Mouse (Mus musculus) frontal cortex, adult 2 months (tissue): ENCODE results near the gene Tnp2. TPM values are rescaled to one million over a fixed set of nuclear protein-coding genes. Genes with fewer than 3 reads are reported as not detected.

Source experiments
- DNase-seq, 2 experiments: peaks; one replicate each; pipeline ENCODE4 v3.0.0; 2022; ENCODE audit warnings: low spot score in 1 of 2; ENCODE audit errors: extremely low spot score in 1 of 2
- polyA plus RNA-seq: library from polyadenylated mRNA; depleted of rRNA; stranded (reverse); fragments of >200 nt; gene quantifications from 2 replicates; pipeline ENCODE4 v1.2.3, GENCODE M21; 2012; rRNA removed

Gene Tnp2
- polyA plus RNA-seq, 1 experiment = not detected

DNA sequence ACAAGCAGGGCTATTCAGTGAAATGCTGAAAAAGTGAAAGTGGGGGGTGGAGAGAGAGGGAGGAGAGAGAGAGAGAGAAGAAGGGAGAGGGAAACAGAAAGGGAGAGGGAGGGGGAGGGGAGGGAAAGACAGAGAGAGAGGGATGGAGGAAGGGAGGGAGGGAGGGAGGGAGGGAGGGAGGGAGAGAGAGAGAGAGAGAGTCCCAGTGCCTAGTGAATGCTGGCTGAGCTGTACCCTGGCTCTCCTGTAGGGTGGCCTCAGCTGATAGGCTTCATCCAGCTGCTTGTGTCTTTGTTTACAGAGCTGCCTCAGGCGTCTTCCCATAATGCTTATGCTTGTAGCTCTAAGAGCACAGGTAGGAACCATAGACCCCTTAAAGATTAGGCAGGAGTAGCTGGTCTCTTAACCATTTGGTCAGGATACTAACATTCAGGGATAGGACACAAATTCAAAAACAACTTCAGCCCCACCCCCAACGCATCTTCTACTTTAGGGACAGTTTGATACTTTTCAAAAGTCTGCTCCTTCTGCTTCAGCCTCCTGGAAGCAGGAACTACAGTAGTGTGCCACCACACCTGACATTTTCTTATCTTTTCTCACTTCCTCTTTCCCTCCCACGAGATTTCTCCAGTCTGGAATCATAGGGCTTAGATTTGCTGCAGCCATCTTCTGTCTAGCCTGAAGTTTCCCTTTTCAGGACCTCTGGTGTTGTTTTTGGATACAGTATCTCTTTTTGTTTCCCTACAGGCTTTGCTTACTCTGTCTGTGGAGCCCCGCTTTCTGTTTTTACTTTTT, 17.7 kb downstream of the Tnp2 start:
- DNase-seq = no peak

DNA sequence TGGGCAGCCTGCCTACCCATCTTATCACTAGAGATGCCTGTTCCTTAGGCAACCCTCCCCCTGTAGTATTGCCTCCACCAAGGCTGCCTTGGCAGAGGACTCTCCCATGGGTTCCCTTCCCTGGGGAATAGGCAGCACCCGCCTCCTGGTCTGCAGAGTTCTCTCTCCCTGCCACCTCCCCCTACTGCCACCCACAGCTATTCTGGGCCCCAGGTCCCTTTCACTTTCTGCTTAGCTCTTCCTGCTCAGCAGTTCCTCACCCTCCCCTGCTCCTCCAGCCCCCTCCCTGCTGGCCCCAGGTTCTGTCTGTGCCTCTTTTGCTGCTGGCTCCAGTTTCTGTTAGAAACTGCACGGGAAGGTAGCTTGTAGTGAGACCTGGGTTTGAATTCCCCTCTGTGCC, 18.8 kb downstream of the Tnp2 start:
- peak; percentile 29 to 48 for DNase-seq

DNA sequence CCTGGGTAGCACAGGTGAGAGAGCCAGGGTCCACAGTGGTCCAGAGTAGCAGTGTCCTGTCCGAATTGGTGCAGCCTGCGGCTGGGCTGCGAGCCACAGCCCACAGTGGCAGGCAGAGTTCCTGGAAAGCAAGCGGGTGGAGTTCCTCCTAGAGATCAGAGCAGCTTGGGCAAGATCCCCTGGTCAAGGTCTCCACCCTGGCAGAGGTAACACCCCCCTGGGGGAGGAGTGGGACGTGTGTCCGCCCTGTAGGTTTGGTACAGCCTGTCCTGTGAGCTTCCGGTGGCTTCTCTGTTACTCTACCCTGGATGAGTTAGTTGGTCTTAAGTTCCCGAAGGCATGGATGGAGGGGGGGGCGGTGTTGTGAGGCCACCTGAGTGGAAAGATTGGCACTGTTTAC, 19.6 kb downstream of the Tnp2 start:
- no peak for DNase-seq

DNA sequence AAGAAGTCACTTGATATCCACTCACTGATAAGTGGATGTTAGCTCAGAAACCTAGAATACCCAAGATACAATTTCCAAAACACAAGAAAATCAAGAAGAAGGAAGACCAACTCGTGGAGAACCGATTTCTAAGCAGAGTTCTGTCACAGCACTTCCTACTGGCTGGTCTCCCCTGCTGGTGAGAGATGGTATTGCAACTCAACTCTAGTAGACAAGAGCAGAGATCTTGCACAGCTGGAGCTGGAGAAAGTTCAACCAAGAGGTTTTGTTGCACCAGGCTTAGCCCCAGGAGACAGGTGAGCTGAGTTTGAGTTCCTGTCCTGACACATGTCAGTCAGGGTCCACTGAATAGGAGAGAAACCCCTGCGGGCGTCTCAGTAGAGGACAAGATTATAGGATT, 21.3 kb downstream of the Tnp2 start:
- DNase-seq = peak in 1 of 2 experiments; percentile 89

DNA sequence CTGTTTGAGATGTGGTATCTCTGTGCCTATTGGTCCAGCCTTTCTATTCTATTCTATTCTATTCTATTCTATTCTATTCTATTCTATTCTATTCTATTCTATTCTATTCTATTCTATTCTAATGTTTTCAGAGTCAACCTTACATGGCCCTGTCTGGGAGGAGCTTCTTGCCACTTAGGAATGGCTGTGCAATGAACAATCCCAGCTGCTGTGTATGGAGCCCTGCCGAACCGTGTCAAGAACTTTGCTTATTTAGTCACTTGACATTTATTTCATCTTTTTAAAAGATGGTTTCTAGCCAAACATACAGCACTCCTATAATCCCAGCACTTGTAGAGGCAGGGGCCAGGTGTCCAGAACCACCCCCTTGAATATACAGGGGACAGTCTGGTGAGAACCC, 24.1 kb downstream of the Tnp2 start:
- no peak for DNase-seq

DNA sequence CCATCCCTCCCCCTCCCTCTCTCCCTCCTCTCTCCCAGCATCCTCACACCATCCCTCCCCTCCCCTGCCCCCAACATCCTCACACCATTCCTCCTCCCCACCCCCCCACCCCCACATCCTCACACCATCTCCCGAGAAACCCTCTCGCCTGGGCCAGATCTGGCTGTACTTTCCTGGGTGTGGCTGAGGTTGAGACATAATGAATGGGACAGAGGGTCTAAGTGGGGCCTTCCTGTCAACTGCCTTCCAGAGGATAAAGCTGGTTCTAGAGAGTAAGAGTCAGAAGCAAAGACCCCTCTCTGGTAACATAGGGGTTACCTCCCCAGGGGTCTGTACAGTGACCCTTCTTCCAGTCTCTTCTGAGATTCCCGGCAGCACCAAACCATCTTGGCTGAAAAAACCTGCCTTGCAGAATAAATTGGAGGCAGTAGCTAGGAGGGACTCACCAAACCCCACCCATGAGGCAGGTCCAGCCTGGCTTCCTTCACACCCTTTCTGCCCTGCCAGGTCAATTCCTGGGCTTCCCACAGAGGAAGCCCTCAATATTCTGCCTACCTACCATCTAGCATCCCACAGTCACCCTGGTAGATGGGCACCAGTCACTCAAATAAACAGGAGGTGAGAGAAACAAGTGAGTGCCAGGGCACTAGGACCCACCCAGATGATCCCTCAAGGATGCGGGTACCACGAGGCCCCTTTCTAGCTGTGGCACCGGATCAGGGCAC, 24.8 kb downstream of the Tnp2 start:
- no peak for DNase-seq

DNA sequence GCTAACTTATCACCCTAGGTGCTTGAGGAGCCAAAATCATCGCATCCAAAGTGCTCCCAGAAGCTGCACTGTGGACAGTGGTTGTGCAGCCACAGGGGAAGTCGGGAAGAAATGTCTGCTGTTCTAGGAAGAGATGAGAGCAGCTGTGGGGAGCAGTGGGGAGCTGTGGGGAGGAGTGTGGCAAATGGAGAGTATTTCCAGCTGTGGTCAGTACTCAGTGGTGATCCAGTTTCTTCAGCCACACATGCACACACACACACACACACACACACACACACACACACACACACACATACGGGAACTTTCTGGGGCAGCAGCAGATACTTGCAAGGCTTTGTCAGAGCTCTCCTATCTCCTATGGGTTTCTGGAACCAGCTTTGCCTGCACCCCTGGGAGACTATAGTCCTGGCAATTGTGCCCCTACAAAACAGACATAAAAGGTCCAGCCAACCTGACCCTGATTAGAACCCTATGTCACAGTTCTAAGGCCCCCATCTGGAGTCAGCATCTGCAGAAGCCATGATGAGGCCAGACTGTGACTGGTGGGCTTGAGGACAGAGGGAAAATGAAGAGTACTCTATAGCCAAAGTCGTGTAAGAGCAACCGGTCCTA, 25.8 kb downstream of the Tnp2 start:
- no peak for DNase-seq

DNA sequence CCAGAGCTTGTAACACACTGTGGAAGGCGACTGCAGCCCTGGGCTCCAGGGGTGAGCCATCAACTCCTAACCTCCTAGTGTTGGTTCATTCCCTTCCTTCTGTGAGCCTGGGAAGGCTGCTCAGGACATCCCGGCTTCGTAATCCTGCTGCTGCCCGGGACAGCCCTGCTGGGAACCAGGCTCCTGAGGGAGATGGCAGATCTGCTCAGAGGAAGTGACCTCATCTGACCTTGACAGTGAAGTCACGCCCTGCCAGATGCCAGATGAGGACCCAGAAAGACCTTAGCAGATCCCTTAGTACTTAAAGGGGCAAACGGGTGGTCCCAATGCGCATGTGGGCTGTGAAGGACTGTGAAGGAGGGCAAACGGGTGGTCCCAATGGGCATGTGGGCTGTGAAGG, 27.3 kb downstream of the Tnp2 start:
- DNase-seq = no peak

DNA sequence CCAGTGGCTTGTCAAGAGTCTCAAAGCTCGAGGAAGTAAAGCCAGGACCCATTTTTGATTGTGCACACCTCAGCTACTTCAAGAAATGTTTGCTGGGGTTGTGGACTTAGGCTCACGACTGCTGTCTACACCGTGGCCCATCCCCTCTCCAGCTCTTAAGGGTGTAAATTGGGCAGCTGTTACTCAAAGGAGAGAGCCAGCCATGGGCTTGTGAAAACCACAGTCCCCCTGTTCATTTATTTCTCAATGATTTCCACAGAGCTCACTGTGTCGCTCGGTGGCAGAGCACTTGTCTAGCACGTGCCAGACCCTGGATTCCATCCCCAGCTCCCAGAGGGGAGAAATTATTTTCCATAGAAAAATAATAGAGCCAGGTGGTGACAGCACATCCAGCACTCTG, 32.3 kb downstream of the Tnp2 start:
- no peak for DNase-seq

DNA sequence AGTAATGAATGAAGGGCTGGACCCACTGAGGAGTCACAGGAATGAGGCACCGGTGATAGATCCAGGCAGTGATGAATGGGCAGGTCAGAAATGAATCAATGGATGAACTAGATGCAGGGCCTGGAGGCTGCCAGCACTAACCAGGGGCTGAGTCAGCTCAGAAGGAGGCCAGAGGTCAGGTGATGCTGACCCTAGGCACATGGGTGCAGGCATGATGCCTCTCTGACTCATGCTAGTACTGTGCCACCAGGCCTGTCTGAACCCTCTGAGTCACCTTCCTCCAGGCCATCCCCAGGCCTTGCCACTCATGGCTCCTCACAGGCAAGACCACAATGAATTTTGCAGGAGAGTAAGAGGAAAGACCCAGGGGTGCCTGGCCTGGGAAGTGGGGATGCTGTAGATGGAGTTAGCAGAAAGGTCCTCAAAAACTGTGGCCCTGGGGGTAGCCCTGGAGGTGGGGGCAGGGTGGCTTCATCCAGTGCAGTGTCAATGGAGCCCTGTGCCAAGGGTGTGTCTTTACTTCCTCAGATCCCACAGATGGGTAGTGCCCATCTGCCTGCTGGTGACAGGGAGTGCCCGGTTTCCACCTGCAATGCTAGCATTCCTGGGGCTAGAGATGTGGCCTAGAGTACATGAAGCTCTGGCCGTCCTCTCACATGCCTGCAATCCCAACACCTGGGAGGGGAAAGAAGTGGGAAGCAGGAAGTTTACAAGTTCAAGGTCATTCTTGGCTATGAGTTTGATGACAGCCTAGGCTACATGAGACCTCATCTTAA, 33.8 kb downstream of the Tnp2 start:
- DNase-seq = no peak

DNA sequence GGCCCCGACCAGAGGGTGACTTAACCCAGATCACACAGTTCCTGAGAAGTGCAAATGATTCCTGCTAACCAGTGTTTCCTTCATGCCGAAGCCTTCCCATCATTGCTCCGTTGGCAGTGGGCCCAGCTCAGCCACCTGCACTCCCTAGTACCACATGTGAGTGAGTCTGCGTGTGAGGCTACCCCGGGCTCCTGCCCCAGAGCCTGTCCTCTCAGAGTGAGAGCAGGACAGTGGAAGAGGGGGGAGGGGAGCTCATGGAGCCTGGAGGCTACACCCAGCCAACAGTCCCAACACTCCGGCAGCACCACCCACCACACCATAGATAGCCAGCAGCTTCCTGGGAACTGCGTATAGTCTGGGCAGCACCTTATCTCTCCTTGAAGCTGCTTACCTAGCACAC, 38.6 kb downstream of the Tnp2 start:
- peak in 1 of 2 experiments; percentile 42 for DNase-seq

DNA sequence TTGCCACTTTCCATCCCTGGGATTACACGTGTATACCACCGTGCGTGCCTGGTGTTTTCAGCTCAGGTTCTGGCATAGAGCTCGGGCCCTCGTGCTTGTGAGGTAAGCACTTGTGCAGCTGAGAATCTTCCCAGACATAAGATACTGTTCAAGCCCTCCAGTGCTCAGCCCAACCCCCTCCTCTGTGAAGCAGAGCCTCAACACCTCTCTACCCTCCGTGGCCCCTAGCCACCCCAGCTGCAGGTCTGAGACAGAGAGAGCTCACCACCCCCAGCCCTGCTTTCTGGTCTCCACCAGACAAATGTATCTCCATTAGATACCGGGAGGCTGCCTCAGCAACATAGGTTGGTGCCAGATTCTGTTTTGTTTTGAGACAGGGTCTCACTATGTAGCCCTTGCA, 39.2 kb downstream of the Tnp2 start:
- DNase-seq = no peak

DNA sequence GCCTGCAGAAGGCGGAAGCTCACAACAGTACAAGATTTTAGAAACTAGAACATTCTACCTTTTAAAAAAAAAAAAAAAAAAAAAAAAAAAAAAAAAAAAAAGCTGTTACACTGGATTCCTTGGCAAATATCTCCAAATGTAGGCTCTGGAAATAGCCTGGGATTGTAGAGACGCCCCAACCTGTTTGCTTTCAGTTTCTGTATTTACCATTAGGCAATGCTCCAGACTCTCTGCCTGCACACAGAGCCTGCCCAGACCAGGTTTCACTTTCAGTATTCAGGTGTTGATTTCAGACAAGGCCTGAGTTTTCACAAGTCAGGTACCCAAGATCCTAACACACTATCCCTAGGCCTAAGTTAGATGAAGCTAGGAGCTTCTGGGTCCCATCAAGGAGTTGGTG, 47.4 kb downstream of the Tnp2 start:
- DNase-seq = peak; percentile 14 to 25

DNA sequence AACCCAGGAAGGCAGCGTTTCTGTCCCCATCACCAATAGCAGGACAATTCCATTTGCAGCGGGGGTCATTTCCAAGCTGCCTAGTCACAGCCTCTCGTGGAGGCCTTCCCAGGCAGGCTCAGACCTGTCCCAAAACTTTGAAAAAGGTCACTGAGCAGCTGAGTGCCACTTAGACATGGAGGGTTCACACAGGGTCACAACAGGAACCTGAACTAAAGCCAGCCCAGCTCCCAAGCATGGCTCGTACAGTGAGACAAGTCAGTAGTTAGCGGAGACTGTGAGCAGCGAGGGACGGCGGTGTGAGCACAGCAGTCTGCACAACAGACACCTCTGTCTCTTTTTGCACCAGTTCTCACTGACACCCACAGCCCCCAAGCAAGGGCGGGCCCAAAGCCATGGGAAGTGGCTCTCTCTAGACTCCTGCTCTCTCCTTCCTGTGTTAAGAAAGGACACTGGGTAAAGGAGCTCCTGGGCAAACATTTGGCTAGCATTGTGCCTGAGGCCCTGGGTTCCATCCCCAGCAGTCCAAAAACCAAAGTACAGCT, 48.5 kb downstream of the Tnp2 start:
- no peak for DNase-seq

DNA sequence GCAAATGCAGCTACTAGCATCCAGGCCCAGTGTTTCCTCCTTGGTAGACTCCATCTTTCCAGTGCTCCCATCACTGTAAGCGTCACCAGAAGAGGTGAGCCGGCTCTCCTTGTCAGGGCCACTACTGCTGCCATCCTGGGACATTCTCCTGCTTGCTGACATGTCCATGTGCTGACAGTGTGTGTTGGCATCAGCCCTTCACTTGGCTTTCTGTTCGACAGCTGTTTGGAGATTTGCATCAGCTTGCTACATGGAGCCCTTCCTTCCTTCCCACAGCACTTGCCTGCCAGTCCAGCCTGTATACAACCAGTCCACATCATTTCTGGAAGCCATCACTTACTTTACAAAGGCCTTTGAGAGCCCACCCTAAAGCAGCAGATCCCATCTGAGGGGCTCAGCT, 49.6 kb downstream of the Tnp2 start:
- DNase-seq = no peak

Other genes with a start within 250 kb of the Tnp2 start
- gene Dexi, start 245.6 kb downstream of the Tnp2 start, polyA plus RNA-seq = 65.7 and 77.7 TPM in 2 replicates
- gene Clec16a, start 243.3 kb downstream of the Tnp2 start, polyA plus RNA-seq = 44.2 and 48.6 TPM in 2 replicates
- gene Socs1, start 3.1 kb downstream of the Tnp2 start, polyA plus RNA-seq = 0.88 and 1.2 TPM in 2 replicates
- not detected in 2 replicates for gene Prm3, start 2.3 kb upstream of the Tnp2 start, polyA plus RNA-seq
- not detected in 2 replicates for gene Prm2, start 7.5 kb upstream of the Tnp2 start, polyA plus RNA-seq
- gene Prm1, start 17.2 kb upstream of the Tnp2 start, polyA plus RNA-seq = not detected in 2 replicates
- not detected in 2 replicates for gene Gm11172, start 24.3 kb upstream of the Tnp2 start, polyA plus RNA-seq
- gene Rmi2, start 46.4 kb upstream of the Tnp2 start, polyA plus RNA-seq = 0.16 and 0.19 TPM in 2 replicates